Mouse (Mus musculus): Measurements from ENCODE around the gene Izumo4. TPM values are rescaled to one million over a fixed set of nuclear protein-coding genes. Genes with fewer than 3 reads are reported as not detected.

Izumo4 gene
- polyA plus RNA-seq, 1 experiment from 2014 or later, result 12.2 TPM

GRCm38 (mm10) chr10:80741634-80742179 lies 39.7 kb downstream of the Izumo4 start:
- ATAC-seq, result peak; percentile 37
- TF ChIP-seq CTCF (IDR thresholded peaks at IDR 0.05; ENCODE audit: low read depth), result no peak
- WGBS, result 0% methylated on average over 46 of the region's 46 CpGs

GRCm38 (mm10) chr10:80742180-80742978 lies 40.4 kb downstream of the Izumo4 start, which contains the start of gene Ap3d1:
TSS of gene Ap3d1 (minus strand) at chr10:80742264.
- TF ChIP-seq CTCF (IDR thresholded peaks at IDR 0.05; ENCODE audit: low read depth), result peak; percentile 39; the same call in 1 of the 2 replicates
- peak within 1 kb of the TSS; percentile 100 for H3K4me3 ChIP-seq (ENCODE audit: low read depth, low read length)
- peaks cover 6% of the 10 kb centered on the region; the same call in 1 of the 2 replicates for H3K4me1 ChIP-seq (replicated peaks; ENCODE audit: control insufficient read depth, insufficient read depth, low read length)
- H3K27me3 ChIP-seq (replicated peaks; ENCODE audit: control insufficient read depth, insufficient read depth, low read length), result no peaks in the 10 kb centered on the region
- peak; percentile 98 for ATAC-seq
- no peaks in the 10 kb centered on the region for H3K9me3 ChIP-seq (ENCODE audit: control insufficient read depth)
- peak within 1 kb of the TSS; percentile 74 for H3K27ac ChIP-seq (ENCODE audit: low read depth, low read length)
- peak within 1 kb of the TSS; percentile 99 for H3K9ac ChIP-seq (ENCODE audit: low read depth, low read length)
- H3K4me2 ChIP-seq (replicated peaks; ENCODE audit: low read depth), result peak within 1 kb of the TSS; percentile 88
- H3K36me3 ChIP-seq (ENCODE audit: control insufficient read depth, insufficient read depth), result no peaks in the 10 kb centered on the region
- 2% methylated on average over 25 of the region's 25 CpGs for WGBS

More at GRCm38 (mm10) chr10:80741634-80742179, 39.7 kb downstream of the Izumo4 start:
- peak overlapping the region; percentile 99 for H3K9ac ChIP-seq (ENCODE audit: low read depth, low read length)
- H3K4me2 ChIP-seq (replicated peaks; ENCODE audit: low read depth), result peak overlapping the region; percentile 88
- peak overlapping the region; percentile 100 for H3K4me3 ChIP-seq (ENCODE audit: low read depth, low read length)
- H3K9me3 ChIP-seq (ENCODE audit: control insufficient read depth), result no peaks in the 10 kb centered on the region
- peaks cover 6% of the 10 kb centered on the region; the same call in 1 of the 2 replicates for H3K4me1 ChIP-seq (replicated peaks; ENCODE audit: control insufficient read depth, insufficient read depth, low read length)
- H3K27me3 ChIP-seq (replicated peaks; ENCODE audit: control insufficient read depth, insufficient read depth, low read length), result no peaks in the 10 kb centered on the region
- H3K27ac ChIP-seq (ENCODE audit: low read depth, low read length), result peak overlapping the region; percentile 74
- no peaks in the 10 kb centered on the region; the same call in 1 of the 2 replicates for H3K36me3 ChIP-seq (ENCODE audit: control insufficient read depth, insufficient read depth)

- no peaks in the 10 kb centered on the region for H3K36me3 ChIP-seq (ENCODE audit: control insufficient read depth, insufficient read depth)
- ATAC-seq, result peak; percentile 16; the same call in 1 of the 2 replicates
Observed at GRCm38 (mm10) chr10:80744262-80744661, 42.3 kb downstream of the Izumo4 start.

GRCm38 (mm10) chr10:80747410-80747809 lies 45.4 kb downstream of the Izumo4 start:
- Histone ChIP-seq H3K36me3 (ENCODE audit: control insufficient read depth, insufficient read depth) (no peaks in the 10 kb centered on the region), H3K4me2 (replicated peaks; ENCODE audit: low read depth) (no peak overlapping the region), H3K27me3 (replicated peaks; ENCODE audit: control insufficient read depth, insufficient read depth, low read length) (no peaks in the 10 kb centered on the region), H3K27ac (ENCODE audit: low read depth, low read length) (no peak overlapping the region), H3K4me3 (ENCODE audit: low read depth, low read length) (no peak overlapping the region), H3K9me3 (ENCODE audit: control insufficient read depth) (no peaks in the 10 kb centered on the region), H3K4me1 (replicated peaks; ENCODE audit: control insufficient read depth, insufficient read depth, low read length) (no peaks in the 10 kb centered on the region), H3K9ac (ENCODE audit: low read depth, low read length) (no peak overlapping the region)
- 13% methylated on average over 3 of the region's 3 CpGs for WGBS
- ATAC-seq, result no peak
- TF ChIP-seq CTCF (IDR thresholded peaks at IDR 0.05; ENCODE audit: low read depth), result peak; percentile 97

More at GRCm38 (mm10) chr10:80744262-80744661, 42.3 kb downstream of the Izumo4 start:
- Histone ChIP-seq H3K4me3 (ENCODE audit: low read depth, low read length) (no peak overlapping the region), H3K9me3 (ENCODE audit: control insufficient read depth) (no peaks in the 10 kb centered on the region), H3K27ac (ENCODE audit: low read depth, low read length) (no peak overlapping the region), H3K27me3 (replicated peaks; ENCODE audit: control insufficient read depth, insufficient read depth, low read length) (no peaks in the 10 kb centered on the region), H3K4me1 (replicated peaks; ENCODE audit: control insufficient read depth, insufficient read depth, low read length) (peaks cover 6% of the 10 kb centered on the region; the same call in 1 of the 2 replicates), H3K4me2 (replicated peaks; ENCODE audit: low read depth) (no peak overlapping the region), H3K9ac (ENCODE audit: low read depth, low read length) (no peak overlapping the region)
- WGBS, result 35% methylated on average over 5 of the region's 5 CpGs
- no peak for TF ChIP-seq CTCF (IDR thresholded peaks at IDR 0.05; ENCODE audit: low read depth)

GRCm38 (mm10) chr10:80748609-80749008 lies 46.6 kb downstream of the Izumo4 start:
- H3K36me3 ChIP-seq (ENCODE audit: control insufficient read depth, insufficient read depth), result no peaks in the 10 kb centered on the region
- H3K9ac ChIP-seq (ENCODE audit: low read depth, low read length), result no peak overlapping the region
- H3K27me3 ChIP-seq (replicated peaks; ENCODE audit: control insufficient read depth, insufficient read depth, low read length), result no peaks in the 10 kb centered on the region
- WGBS, result 7% methylated on average over 6 of the region's 6 CpGs
- no peak for TF ChIP-seq CTCF (IDR thresholded peaks at IDR 0.05; ENCODE audit: low read depth)
- H3K4me3 ChIP-seq (ENCODE audit: low read depth, low read length), result no peak overlapping the region
- H3K27ac ChIP-seq (ENCODE audit: low read depth, low read length), result no peak overlapping the region
- no peak for ATAC-seq
- H3K4me1 ChIP-seq (replicated peaks; ENCODE audit: control insufficient read depth, insufficient read depth, low read length), result no peaks in the 10 kb centered on the region
- H3K9me3 ChIP-seq (ENCODE audit: control insufficient read depth), result no peaks in the 10 kb centered on the region
- no peak overlapping the region for H3K4me2 ChIP-seq (replicated peaks; ENCODE audit: low read depth)

- Histone ChIP-seq H3K36me3 (ENCODE audit: control insufficient read depth, insufficient read depth) (no peaks in the 10 kb centered on the region), H3K4me2 (replicated peaks; ENCODE audit: low read depth) (peak overlapping the region; percentile 64), H3K27ac (ENCODE audit: low read depth, low read length) (peak overlapping the region; percentile 81), H3K4me1 (replicated peaks; ENCODE audit: control insufficient read depth, insufficient read depth, low read length) (no peaks in the 10 kb centered on the region), H3K9ac (ENCODE audit: low read depth, low read length) (no peak overlapping the region), H3K9me3 (ENCODE audit: control insufficient read depth) (no peaks in the 10 kb centered on the region), H3K27me3 (replicated peaks; ENCODE audit: control insufficient read depth, insufficient read depth, low read length) (no peaks in the 10 kb centered on the region), H3K4me3 (ENCODE audit: low read depth, low read length) (peak overlapping the region; percentile 17)
- 3% methylated on average over 16 of the region's 16 CpGs for WGBS
- peak; percentile 70 for TF ChIP-seq CTCF (IDR thresholded peaks at IDR 0.05; ENCODE audit: low read depth)
- ATAC-seq, result peak; percentile 3; the same call in 1 of the 2 replicates
Observed at GRCm38 (mm10) chr10:80751188-80751832, 49.3 kb downstream of the Izumo4 start.
